Mouse (Mus musculus) midbrain, embryonic 14.5 days (tissue): Measurements from ENCODE around the gene 1600014C10Rik. TPM values are rescaled to one million over a fixed set of nuclear protein-coding genes. Genes with fewer than 3 reads are reported as not detected.

Experiments
- ATAC-seq: fragments of 200-750 bp; cut with Nextera tagmentation; 2 replicates; pipeline ENCODE4 v1.8.0; 2017; ENCODE audit warnings: moderate number of reproducible peaks, moderate library complexity; ENCODE audit not compliant: low FRiP score, low TSS enrichment
- DNase-seq: peaks from one replicate; pipeline ENCODE4 v3.0.0-alpha.2; 2015
- H3K27ac ChIP-seq: fragments of 300-500 bp; sonication (generic); replicated peaks from 2 replicates; pipeline ENCODE4 v1.5.1; 2014; ENCODE audit warnings: mild to moderate bottlenecking, low read depth, low read length, moderate library complexity
- H3K27me3 ChIP-seq: fragments of 300-500 bp; sonication (generic); 2 replicates; pipeline ENCODE4 v1.6.1; 2014; ENCODE audit warnings: low read length, control low read depth, mixed read lengths; ENCODE audit not compliant: control insufficient read depth, insufficient read depth
- H3K36me3 ChIP-seq: fragments of 300-500 bp; sonication (generic); 2 replicates; pipeline ENCODE4 v1.6.1; 2014; ENCODE audit warnings: low read length, control low read depth; ENCODE audit not compliant: control insufficient read depth, insufficient read depth
- H3K4me1 ChIP-seq: fragments of 300-500 bp; sonication (generic); 2 replicates; pipeline ENCODE4 v1.6.1; 2014; ENCODE audit warnings: mild to moderate bottlenecking, antibody characterized with exemption, low read length, control low read depth; ENCODE audit not compliant: control insufficient read depth, insufficient read depth
- H3K4me2 ChIP-seq: fragments of 300-500 bp; sonication (generic); 2 replicates; pipeline ENCODE4 v1.6.1; 2014; ENCODE audit warnings: mild to moderate bottlenecking, low read length, moderate library complexity
- H3K4me3 ChIP-seq: fragments of 300-500 bp; sonication (generic); replicated peaks from 2 replicates; pipeline ENCODE4 v1.5.1; 2014; ENCODE audit warnings: low read depth, low read length
- H3K9ac ChIP-seq: fragments of 300-500 bp; sonication (generic); replicated peaks from 2 replicates; pipeline ENCODE4 v1.6.1; 2014; ENCODE audit warnings: mild to moderate bottlenecking, low read length, moderate library complexity
- H3K9me3 ChIP-seq: fragments of 300-500 bp; sonication (generic); 2 replicates; pipeline ENCODE4 v1.6.1; 2016; ENCODE audit warnings: low read length, control low read depth, mixed read lengths; ENCODE audit not compliant: control insufficient read depth
- WGBS: fragments of 180-500 bp; shearing (Covaris S2); extraction: QIAGEN DNeasy Blood & Tissue Kit; methylation state at CpG from one replicate; pipeline ENCODE4 v1.1.7; 2014; 5-methylcytosine and 5-hydroxymethylcytosine counted together
- polyA plus RNA-seq: library from polyadenylated mRNA; unstranded; fragments of >200 nt; fragmentation: Nextera tagmentation; extraction: Ambion mirVana; gene quantifications from 2 replicates; pipeline ENCODE4 v1.2.1, GENCODE M21; 2014

Gene 1600014C10Rik
- polyA plus RNA-seq, 1 experiment from 2014 or later = 31.2 TPM

- WGBS = 70% methylated on average over 3 of the region's 3 CpGs
- peaks cover 15% of the 10 kb centered on the region; the same call in 1 of the 2 replicates for H3K4me1 ChIP-seq
- H3K36me3 ChIP-seq = no peaks in the 10 kb centered on the region
- H3K9me3 ChIP-seq = no peaks in the 10 kb centered on the region
- no peak overlapping the region for H3K9ac ChIP-seq
- H3K4me3 ChIP-seq = no peak overlapping the region
- ATAC-seq (no peak), DNase-seq (no peak)
- no peak overlapping the region for H3K4me2 ChIP-seq
- H3K27me3 ChIP-seq = no peaks in the 10 kb centered on the region
- H3K27ac ChIP-seq = no peak overlapping the region
These were observed 3.1 kb upstream of the 1600014C10Rik start for GRCm38 (mm10) chr7:38179896-38180295.

- ATAC-seq (no peak), DNase-seq (no peak)
- 81% methylated on average over 2 of the region's 2 CpGs for WGBS
- Histone ChIP-seq H3K9me3 (no peaks in the 10 kb centered on the region), H3K4me3 (no peak overlapping the region), H3K4me1 (peaks cover 15% of the 10 kb centered on the region; the same call in 1 of the 2 replicates), H3K27me3 (no peaks in the 10 kb centered on the region), H3K36me3 (no peaks in the 10 kb centered on the region), H3K9ac (no peak overlapping the region), H3K27ac (no peak overlapping the region), H3K4me2 (no peak overlapping the region)
These were observed 1.7 kb upstream of the 1600014C10Rik start for GRCm38 (mm10) chr7:38181366-38181765.

- peak overlapping the region; percentile 83 for H3K4me2 ChIP-seq
- peak; percentile 88 for DNase-seq
- H3K36me3 ChIP-seq = no peaks in the 10 kb centered on the region
- H3K4me1 ChIP-seq = peaks cover 15% of the 10 kb centered on the region; the same call in 1 of the 2 replicates
- no peaks in the 10 kb centered on the region for H3K27me3 ChIP-seq
- no peak overlapping the region for H3K9ac ChIP-seq
- 0 out of 2 replicates have a peak overlapping the region, but pooled peaks have one; percentile 59 for H3K4me3 ChIP-seq
- no peak for ATAC-seq
- H3K9me3 ChIP-seq = no peaks in the 10 kb centered on the region
- under 1% methylated on average over 11 of the region's 11 CpGs for WGBS
- H3K27ac ChIP-seq = no peak overlapping the region
These were observed 438 bp upstream of the 1600014C10Rik start for GRCm38 (mm10) chr7:38182596-38182961.

GRCm38 (mm10) chr7:38183709-38184417 lies 846 bp downstream of the 1600014C10Rik start:
- Histone ChIP-seq H3K4me2 (peak overlapping the region; percentile 83), H3K27ac (peak overlapping the region; percentile 91), H3K36me3 (no peaks in the 10 kb centered on the region), H3K9me3 (no peaks in the 10 kb centered on the region), H3K4me3 (peak overlapping the region; percentile 59), H3K4me1 (peaks cover 15% of the 10 kb centered on the region; the same call in 1 of the 2 replicates), H3K27me3 (no peaks in the 10 kb centered on the region), H3K9ac (peak overlapping the region; percentile 82)
- peak; percentile 91 for ATAC-seq
- WGBS = 5% methylated on average over 36 of the region's 36 CpGs
- DNase-seq = peak; percentile 95

- Histone ChIP-seq H3K27ac (peak overlapping the region; percentile 91), H3K9ac (peak overlapping the region; percentile 82), H3K4me1 (peaks cover 15% of the 10 kb centered on the region; the same call in 1 of the 2 replicates), H3K27me3 (no peaks in the 10 kb centered on the region), H3K36me3 (no peaks in the 10 kb centered on the region), H3K4me2 (peak overlapping the region; percentile 83), H3K9me3 (no peaks in the 10 kb centered on the region), H3K4me3 (peak overlapping the region; percentile 59)
- ATAC-seq = 0 out of 2 replicates have a peak, but pooled peaks have one; percentile 1
- WGBS = 76% methylated on average over 1 of the region's 1 CpGs
- DNase-seq = no peak
These were observed 1.4 kb downstream of the 1600014C10Rik start for GRCm38 (mm10) chr7:38184418-38184745.

- Histone ChIP-seq H3K9ac (peak overlapping the region; percentile 82), H3K27me3 (no peaks in the 10 kb centered on the region), H3K4me1 (peaks cover 15% of the 10 kb centered on the region; the same call in 1 of the 2 replicates), H3K9me3 (no peaks in the 10 kb centered on the region), H3K27ac (no peak overlapping the region), H3K4me2 (no peak overlapping the region), H3K4me3 (no peak overlapping the region), H3K36me3 (0 out of 2 replicates have a peak, but pooled peaks cover 2% of the 10 kb centered on the region)
- DNase-seq (no peak), ATAC-seq (no peak)
- 88% methylated on average over 6 of the region's 6 CpGs for WGBS
These were observed 1.8 kb downstream of the 1600014C10Rik start for GRCm38 (mm10) chr7:38184786-38185185.

GRCm38 (mm10) chr7:38186861-38187260 lies 3.8 kb downstream of the 1600014C10Rik start:
- Histone ChIP-seq H3K4me3 (no peak overlapping the region), H3K36me3 (0 out of 2 replicates have a peak, but pooled peaks cover 5% of the 10 kb centered on the region), H3K27ac (no peak overlapping the region), H3K9ac (no peak overlapping the region), H3K9me3 (no peaks in the 10 kb centered on the region), H3K27me3 (no peaks in the 10 kb centered on the region), H3K4me1 (peaks cover 15% of the 10 kb centered on the region; the same call in 1 of the 2 replicates), H3K4me2 (no peak overlapping the region)
- ATAC-seq (no peak), DNase-seq (no peak)
- WGBS = 84% methylated on average over 4 of the region's 4 CpGs

- no peak for ATAC-seq
These were observed 4.8 kb downstream of the 1600014C10Rik start for GRCm38 (mm10) chr7:38187796-38188195.

More at GRCm38 (mm10) chr7:38187796-38188195, 4.8 kb downstream of the 1600014C10Rik start:
- Histone ChIP-seq H3K9ac (no peak overlapping the region), H3K4me2 (no peak overlapping the region), H3K4me1 (peaks cover 13% of the 10 kb centered on the region; the same call in 1 of the 2 replicates), H3K4me3 (no peak overlapping the region), H3K27ac (no peak overlapping the region), H3K36me3 (0 out of 2 replicates have a peak, but pooled peaks cover 5% of the 10 kb centered on the region), H3K9me3 (no peaks in the 10 kb centered on the region), H3K27me3 (no peaks in the 10 kb centered on the region)
- WGBS = 81% methylated on average over 4 of the region's 4 CpGs
- DNase-seq = no peak
